Mouse (Mus musculus) urinary bladder, postnatal 25 days (tissue): ENCODE measurements around the gene Zfp148.
A peak's percentile ranks its signal among the peaks of the same experiment; 100 is the strongest.

Source experiments
- DNase-seq: peaks from one replicate; pipeline ENCODE4 v3.0.0; 2022; ENCODE audit warnings: low spot score

The Zfp148 gene

DNA sequence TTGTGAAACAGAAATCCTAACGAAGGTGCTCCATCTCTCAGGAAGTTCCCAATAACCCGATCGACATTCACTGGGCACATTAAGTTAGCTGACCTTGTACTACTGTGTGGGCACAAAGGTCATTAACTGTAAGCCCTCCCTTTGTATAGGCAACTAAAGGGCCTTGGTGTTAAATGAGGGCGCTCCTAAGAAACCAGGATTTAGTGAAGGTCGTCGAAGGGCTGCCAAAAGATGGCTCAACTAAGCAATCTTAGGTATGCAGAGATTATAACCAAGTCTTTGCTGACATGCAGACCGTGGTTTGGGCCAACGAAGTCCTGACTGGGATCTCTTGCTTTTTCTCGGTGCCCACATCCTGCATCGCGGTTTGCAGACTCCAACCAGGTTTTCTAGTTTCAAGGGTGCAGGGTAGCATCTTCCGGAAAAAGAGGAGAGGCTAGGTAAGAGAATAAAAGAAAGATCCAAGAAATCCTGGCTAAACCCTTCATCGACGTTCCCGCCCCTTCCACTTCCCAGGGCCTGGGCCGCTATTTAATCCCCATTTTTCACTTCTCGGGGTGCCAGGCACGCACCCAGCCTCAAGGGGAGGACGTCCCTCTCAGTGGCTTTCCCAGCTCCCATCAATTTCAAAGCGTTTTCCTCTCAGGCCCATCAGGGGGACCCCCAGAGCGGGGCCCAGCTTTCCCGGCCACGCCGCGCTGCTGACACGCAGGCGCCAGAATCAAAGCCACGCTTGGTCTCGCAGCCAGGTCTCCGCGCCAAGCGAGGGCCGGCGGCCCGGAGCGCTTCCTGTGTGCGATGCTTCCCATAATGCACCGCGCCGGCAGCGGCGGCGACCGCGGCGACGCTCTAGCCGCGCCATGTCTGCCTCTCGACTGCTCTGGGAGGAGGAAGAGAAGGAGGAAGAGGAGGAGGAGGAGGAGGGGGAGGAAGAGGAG, at the start of gene Zfp148:
Zfp148 (plus strand) TSS at position 893 of the 938 bp plus-strand sequence.
- peak; percentile 90 for DNase-seq

DNA sequence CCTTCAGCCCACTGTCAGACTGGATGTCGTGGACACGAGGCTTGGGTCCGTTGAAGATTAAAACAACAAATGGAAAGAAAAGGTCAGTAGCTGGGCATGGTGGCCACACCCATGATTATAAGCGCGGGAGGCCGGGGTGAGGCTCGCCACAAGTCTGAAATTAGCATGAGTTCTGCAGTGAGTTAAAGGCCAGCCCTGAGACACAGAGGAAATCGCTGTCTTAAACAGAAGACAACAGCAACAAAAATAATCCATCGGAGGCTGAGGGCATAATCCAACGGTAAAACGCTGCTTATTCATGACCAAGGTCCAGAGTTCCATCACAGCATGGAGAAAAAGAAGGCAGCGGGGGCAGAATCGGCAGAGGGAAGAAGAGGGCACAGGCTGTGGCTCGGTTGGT, 47.6 kb upstream of the Zfp148 start:
- no peak for DNase-seq

DNA sequence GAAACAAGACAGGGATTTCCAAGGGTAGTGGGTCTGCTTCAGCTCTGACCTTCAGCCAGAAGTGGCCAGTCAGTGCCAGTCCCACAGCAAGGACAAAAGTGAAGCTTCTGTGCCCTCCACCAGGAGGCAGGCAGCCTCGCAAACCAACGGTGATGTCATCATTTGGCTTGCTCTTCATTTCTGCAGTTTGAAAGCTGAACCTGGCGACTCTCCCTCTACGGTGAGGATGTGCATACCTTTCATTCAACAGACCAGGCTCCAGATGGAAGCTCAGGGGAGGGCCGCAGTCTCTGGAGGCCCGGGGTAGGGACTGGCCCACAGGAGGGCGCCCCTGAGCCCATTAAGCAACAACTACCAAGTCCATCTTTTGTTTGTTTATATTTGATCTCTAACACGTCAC, 43.5 kb upstream of the Zfp148 start:
- DNase-seq = peak; percentile 71

DNA sequence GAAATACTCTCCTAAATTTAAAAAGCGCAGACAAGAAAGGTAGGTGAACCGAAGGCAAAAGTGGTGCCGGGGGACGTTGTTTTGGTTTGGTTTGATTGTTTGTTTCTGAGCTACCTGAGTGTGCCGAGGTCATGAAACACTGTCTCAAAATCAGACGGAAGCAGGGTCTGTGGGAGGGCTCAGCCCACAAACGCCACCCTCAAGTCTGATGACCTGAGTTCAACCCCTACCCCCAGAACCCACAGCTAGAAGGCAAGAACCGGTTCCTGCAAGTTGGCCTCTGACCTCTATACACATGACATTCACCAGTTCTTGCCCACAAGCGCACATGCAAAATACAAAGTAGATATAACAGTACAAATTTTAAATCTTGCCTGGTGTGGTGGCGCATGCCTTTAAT, 43.0 kb upstream of the Zfp148 start:
- DNase-seq = no peak

DNA sequence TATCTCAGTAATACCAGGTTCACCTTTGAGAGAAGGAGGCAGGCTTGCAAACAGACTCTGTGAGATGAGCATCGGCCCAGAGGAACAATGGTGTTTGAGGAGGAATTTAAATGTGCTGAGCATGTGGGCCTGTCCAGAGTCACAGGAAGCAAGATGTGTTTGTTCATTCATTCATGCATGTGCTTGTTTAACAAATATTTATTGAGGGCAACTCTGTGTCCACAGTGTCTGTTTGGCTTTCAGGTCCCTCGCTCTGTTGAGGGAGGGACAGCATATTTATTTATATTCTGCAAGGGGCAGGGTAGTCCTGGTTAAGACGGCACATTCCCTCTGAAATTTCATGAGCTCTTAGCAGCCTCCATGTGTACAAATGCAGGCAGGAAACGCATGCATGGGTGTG, 42.1 kb upstream of the Zfp148 start:
- no peak for DNase-seq

DNA sequence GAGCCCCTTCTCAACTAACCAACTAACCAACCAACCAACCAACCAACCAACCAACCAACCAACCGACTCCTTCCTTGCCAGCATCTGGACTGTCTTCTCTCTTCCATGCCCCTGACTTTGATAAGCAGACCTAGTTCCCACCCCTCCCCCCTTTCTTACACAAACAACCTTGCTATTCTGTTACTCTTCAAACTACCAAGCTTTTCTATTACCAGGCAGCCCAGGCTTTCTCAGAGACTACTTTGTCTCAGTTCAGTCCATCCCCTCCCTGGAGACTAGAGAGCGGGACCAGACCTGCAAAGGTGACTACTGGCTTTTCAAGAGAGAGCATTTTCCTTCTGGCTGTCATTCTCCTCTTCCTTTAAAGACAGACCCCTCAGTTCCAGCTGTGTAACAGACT, 41.2 kb upstream of the Zfp148 start:
- DNase-seq = no peak

DNA sequence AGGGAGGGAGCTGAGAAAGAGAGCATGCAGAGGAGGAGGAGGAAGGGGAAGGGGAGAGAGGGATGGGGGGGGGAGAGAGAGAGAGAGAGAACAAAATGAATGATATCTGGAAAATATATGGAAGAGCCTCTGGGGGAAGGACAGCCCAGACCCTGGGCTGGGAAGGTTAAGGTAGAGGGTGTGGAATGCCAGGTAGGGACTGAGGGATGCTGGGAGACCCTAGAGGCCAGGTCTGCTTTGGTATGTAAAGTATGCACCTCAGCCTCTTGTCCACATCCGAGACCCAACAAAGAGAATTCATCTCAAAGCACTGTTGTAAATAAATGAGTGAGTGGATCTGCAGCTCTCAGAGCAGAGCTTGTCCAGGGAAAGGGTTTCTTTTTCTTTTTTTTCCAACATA, 38.3 kb upstream of the Zfp148 start:
- DNase-seq = no peak

DNA sequence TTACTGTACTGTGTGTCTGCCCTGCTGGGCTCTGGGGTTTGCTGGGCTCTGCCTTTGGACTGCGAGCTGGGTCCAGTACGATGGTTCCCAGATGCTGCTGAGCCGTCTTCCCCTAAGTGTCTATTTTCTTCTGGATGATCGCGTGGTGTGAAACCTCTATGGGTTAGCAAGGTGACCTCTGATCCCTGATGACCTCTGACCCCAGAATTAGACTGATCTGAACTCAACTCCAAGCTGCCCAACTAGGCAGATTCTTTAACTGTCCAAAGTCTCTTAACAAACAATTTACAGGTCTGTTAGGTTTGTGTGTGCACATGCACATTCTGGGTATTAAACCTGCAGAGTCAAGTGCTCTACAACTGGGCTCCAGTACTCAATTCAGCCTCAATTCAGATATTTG, 37.5 kb upstream of the Zfp148 start:
- no peak for DNase-seq

DNA sequence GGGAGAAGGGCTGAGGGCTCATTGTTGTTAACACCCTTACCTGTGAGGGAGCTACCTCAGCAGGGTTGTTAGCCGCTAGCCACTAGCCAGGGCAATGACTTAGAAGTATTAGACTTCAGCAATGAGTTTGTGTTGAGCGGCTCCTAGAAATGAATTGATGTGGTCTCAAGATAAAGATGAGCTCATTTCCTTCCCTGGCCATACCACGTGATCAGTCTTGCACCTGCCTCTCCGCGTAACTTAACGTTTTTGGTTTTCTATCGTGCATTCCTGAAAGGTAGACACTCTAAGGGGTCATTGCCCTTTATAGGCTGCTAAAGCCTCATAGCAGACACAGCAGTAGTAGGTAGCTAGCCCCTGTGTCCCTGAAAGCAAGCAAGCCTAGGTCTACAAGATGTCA, 37.0 kb upstream of the Zfp148 start:
- DNase-seq = no peak

DNA sequence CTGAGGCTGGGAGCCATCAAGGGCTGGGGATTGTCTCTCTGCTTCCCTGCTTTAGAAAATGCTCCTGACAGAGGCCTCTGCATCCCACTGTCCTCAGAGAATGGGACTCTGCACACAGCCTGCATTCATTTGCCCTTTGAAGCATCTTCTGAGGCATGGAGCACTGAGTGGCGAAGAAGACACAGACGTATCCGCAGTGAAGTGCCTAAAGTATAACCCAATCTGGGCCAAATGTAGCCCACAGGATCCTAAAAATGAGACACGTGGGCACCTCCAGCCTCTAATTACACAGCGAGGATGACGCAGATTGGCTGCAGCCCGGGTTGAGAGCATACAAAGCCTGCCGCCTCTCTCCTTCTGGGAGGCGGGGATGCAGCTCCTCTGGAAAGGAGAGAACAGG, 36.3 kb upstream of the Zfp148 start:
- no peak for DNase-seq

DNA sequence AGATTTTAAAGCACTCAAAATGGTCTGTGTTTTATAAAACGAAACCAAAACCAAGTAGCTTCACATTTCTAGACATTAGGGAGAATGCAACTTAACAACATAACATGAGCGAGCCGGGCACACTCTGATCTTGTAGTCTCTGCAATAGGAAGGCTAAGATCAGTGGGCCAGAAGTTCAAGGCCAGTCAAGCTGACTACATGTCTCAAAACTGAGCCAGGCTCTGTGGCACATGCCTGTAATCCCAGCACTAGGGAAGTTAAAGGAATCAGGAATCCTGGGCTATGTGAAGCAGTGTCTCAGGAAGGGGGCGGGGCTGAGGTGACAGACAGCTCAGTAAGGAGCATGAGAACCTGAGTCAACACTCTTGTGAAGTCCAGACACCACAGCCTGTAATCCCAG, 35.8 kb upstream of the Zfp148 start:
- no peak for DNase-seq

DNA sequence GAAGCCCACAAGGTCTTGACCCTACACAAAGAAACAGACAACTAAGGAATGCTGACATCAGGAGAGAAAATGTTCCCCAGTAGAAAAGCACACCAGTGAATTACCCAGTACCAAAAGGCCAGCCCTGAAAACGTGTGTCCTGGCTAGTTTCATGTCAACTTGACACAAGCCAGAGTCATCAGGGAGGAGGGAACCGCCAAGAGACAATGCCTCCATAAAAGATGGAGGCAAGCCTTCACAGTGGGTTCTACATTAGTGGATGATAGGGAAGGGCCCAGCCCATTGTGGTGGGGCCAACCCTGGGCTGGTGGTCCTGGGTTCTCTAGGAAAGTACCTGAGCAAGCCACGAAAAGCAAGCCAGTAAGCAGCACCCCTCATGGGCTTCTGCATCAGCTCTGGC, 34.3 kb upstream of the Zfp148 start:
- no peak for DNase-seq

DNA sequence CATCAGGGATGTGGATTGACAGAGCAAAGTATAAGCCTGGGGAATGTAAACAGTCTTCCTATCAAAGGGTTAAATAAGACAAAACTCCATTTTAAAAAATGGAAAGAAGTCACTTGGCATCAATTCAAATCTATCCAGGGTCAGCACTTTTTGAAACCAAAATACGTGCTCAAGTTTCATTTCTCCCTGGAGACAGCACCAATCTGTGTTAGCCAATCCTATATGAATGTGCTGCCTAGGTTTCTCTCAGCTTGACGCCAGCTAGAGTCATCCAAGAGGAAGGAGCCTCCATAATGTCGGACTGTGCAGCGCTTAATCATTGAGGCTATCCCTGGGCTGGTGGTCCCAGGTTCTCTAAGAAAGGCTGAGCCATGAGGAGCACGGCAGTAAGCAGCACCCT, 33.5 kb upstream of the Zfp148 start:
- no peak for DNase-seq

DNA sequence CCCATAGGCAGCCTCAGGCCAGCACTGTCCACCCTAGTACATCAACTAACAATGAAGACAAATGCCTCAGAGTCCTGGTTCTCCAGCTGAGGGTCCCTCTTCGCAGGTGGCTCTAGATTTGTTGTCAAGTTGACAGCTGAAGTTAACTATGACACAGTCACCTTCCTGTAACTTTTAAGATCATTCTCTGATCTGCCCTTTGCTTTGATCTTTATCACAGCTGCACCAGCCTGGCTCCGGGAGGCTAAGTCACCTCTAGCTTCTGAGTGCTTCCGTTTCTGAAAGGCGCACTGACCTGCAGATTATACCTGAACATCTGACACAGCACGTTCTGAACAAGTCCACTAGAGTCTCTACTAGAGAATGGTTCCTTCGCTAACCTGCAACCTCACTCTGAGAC, 22.8 kb upstream of the Zfp148 start:
- DNase-seq = no peak

DNA sequence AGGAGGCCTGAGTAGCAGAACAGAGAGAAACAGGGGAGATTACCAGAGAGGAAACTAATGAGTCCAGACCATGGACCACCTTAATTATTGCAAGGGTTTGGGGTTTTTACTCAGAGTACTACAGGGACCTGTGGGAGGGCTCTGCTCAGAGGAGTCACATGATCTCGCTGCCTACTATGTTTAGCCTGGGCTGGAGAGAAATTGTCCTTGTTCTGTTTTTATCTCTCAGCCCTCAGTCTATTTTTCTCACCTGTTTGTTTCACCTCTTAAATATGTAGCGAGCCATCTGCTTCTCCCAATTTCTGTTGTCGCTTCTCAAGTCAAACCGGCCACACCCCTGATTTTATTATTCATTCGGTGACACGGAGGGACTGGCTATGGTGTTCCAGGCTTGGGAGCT, 14.9 kb upstream of the Zfp148 start:
- DNase-seq = no peak

DNA sequence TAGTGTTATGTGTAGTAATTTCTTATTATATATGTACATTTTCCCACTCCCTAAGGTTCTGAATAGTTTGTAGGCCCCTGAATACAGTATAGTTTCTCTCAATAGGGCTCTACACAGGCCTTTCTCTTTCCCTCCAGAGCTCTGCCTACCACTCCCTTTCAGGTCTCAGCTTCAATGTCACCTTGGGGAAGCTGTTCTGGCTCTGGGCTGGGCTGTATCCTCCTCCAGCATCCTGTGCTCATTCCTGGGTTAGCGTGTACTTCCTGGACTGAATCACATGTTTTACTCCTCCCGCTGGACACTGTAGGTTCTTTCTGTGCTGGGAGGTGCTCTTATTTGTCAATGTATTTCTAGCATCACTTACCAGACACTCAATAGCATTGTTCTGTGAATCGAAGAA, 12.0 kb upstream of the Zfp148 start:
- DNase-seq = no peak

DNA sequence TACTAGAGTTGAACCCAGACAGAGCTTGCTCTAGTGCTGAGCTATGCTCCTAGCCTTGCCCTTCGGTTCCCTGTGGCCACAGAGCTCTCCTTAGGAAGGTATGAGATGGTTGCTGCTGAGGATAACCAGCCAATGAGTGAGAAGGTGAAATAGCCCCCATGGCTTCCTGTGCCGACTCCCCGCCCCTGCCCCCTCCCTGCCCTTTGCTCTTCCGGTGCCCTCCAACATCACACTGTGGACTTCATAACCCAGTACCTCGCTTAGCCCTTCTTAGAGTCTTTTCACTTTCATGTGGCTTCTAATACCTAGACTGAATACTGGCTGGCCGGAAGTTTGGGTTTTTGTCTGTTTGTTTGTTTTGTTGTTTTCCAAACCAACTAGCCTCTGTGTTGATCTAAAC, 9.8 kb upstream of the Zfp148 start:
- DNase-seq = no peak

DNA sequence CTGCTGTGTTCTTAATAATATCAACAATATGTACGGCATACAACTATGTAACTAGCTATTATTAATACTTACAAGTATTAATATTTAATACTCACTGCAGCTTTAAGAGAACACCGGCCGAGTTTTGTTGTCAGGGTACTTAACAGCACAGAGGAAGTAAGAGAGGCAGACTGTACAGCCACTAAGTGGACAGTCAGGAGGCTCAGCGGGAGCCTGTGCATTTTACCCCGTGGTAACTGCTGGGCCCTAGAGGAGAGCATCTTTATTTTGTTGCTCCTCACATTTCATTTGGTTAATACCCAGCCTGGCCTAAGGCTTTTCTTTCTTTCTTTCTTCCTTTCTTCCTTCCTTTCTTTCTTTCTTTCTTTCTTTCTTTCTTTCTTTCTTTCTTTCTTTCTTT, 8.0 kb upstream of the Zfp148 start:
- no peak for DNase-seq

DNA sequence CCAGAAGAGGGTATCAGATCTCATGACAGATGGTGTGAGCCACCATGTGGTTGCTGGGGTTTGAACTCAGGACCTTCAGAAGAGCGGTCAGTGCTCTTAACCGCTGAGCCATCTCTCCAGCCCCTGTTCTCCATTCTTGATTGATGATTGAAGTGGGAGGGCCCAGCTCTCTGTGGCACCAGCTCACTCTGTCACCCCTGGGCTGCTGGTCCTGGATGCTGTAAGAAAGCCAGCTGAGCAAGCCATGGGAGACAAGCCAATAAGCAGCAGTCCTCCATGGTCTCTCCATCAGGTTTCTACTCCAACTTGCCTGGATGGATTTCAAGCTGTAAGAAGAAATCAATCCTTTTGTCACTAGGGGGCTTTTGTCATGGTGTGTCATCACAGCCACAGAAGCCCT, 7.3 kb upstream of the Zfp148 start:
- no peak for DNase-seq

DNA sequence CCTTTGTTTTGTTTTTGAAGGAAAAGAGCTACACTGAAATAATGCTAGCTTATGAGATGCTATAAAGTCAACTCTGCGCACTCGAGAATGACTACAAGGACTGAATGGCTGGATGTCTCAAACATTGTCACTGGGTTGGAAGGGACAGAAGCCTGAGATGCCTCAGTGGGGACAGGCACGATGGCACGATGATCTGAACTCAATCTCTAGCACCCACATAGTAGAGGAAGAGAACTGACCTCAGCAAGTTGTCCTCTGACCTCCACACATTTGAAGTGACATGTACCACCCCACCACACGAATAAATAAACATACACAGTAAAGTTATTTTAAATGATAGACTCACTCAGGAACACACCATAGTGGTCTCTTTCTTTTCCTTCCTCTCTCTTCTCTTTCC, 4.4 kb upstream of the Zfp148 start:
- DNase-seq = no peak

DNA sequence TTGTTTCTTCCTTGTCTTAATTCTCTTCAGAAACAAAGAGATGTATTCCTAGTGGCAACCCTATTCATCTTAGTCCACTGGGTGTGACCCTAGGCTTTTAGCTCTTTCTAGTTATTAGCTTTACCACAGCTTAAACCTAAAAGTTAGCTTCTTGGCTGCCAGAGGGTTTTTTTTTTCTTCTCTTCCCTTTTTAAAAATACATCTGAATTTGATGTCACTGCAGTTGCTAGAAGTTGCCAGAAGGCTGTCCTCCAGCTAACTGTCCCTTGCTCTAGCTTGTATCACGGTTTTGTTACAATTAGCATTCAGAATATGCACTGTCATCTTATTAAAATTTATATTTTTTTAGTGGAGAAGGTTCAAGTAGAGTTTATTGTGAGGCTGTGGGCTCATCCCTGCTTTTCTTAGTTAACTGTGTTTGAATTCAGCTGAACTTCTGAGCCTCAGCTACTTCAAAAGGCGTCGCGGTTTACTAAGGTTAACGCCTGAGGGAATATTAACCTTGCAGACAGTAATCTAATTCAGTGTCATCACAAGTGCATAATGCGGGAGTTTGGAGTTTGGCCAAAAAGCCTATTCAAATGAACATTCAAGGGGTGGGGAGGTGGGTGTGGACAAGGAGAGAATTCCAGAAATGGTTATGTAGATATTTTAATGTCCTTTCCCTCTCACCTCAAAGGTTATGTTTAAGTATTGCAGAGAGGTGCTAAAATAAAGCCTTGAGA, 1.3 kb upstream of the Zfp148 start:
- no peak for DNase-seq

DNA sequence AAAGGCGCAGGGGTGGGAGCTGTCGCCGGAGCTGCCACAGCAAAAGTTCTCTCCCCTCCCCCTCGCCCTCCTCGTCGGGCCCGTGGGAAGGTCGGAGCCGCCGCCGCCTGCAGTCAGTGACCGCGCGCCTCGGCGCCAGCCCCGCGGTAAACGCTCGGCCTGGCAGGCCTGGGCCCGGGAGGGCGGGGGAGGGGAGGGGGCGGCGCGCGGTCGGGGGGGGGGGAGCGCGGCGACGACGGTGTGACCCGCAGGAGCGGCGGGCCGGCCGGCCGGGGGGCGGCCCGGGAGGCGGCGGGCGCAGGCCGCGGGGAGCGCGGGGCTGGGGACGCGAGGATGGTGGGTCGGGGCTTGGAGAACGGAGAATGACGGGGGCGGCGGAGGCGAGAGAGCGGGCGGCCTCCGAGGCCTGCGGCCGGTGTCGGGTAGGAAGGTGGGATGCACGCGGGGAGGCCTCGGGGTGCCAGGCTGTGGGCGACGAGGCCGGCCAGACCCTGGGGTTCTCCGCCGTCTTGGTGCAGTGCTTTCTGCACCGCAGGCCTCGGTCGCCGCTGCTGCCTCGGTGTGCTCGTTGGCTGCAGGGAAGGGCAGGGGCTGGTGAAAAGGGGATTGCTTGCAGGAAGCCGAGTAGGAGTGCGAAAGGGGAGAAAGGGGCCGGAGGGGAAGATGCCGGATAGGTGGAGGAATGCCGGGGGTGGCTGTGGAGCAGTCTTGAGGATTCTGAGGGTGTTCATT, 412 bp downstream of the Zfp148 start:
- peak; percentile 40 for DNase-seq
